Mouse (Mus musculus): ENCODE results near the gene Galnt17.

GRCm38 (mm10) chr5:131306321-131306907, 1.9 kb downstream of the Galnt17 start:
- TF ChIP-seq CTCF (IDR thresholded peaks at IDR 0.05) (no peak), EP300 (IDR thresholded peaks at IDR 0.05) (no peak)
